Mouse (Mus musculus): ENCODE data around the gene Cdca4.
"Not testable (repeated sequence)": the region's sequence is repeated elsewhere in the genome, so short reads cannot be mapped to it uniquely, and the experiment has no call there.

Cdca4 gene

GRCm38 (mm10) chr12:112822676-112823075, 6.5 kb downstream of the Cdca4 start:
- DNase-seq (ENCODE audit: low read depth), result no peak

- no peak for DNase-seq (ENCODE audit: low read depth)
Measured at GRCm38 (mm10) chr12:112821974-112822373, 7.2 kb downstream of the Cdca4 start.

GRCm38 (mm10) chr12:112821216-112821615, 8.0 kb downstream of the Cdca4 start:
- DNase-seq (ENCODE audit: low read depth), result no peak

- DNase-seq (ENCODE audit: low read depth), result no peak
Measured at GRCm38 (mm10) chr12:112820401-112820999, 8.7 kb downstream of the Cdca4 start.

GRCm38 (mm10) chr12:112819057-112819662, 10.1 kb downstream of the Cdca4 start:
- DNase-seq (ENCODE audit: low read depth), result no peak

- DNase-seq (ENCODE audit: low read depth), result not testable (repeated sequence)
Measured at GRCm38 (mm10) chr12:112816866-112817265, 12.4 kb downstream of the Cdca4 start.

- DNase-seq (ENCODE audit: low read depth), result peak; percentile 79
Measured at GRCm38 (mm10) chr12:112816294-112816693, 12.9 kb downstream of the Cdca4 start.

- no peak for DNase-seq (ENCODE audit: low read depth)
Measured at GRCm38 (mm10) chr12:112814682-112815470, 14.3 kb downstream of the Cdca4 start.

- DNase-seq (ENCODE audit: low read depth), result no peak
Measured at GRCm38 (mm10) chr12:112813370-112813769, 15.9 kb downstream of the Cdca4 start.

- peak; percentile 10 for DNase-seq (ENCODE audit: low read depth)
Measured at GRCm38 (mm10) chr12:112810092-112810885, 18.9 kb downstream of the Cdca4 start.

- peak; percentile 43 for DNase-seq (ENCODE audit: low read depth)
Measured at GRCm38 (mm10) chr12:112809641-112810040, 19.6 kb downstream of the Cdca4 start.

- peak; percentile 96 for DNase-seq (ENCODE audit: low read depth)
Measured at GRCm38 (mm10) chr12:112808587-112809364, 20.4 kb downstream of the Cdca4 start, which contains the start of gene Clba1. TSS of gene Clba1 (plus strand) at chr12:112808937.

GRCm38 (mm10) chr12:112808212-112808586, 21.0 kb downstream of the Cdca4 start:
- DNase-seq (ENCODE audit: low read depth), result no peak

GRCm38 (mm10) chr12:112807796-112808195, 21.4 kb downstream of the Cdca4 start:
- DNase-seq (ENCODE audit: low read depth), result peak; percentile 9

- peak; percentile 12 for DNase-seq (ENCODE audit: low read depth)
Measured at GRCm38 (mm10) chr12:112806044-112806443, 23.2 kb downstream of the Cdca4 start.

- no peak for DNase-seq (ENCODE audit: low read depth)
Measured at GRCm38 (mm10) chr12:112804046-112804445, 25.2 kb downstream of the Cdca4 start.

GRCm38 (mm10) chr12:112802917-112803316, 26.3 kb downstream of the Cdca4 start:
- DNase-seq (ENCODE audit: low read depth), result peak; percentile 17

- peak; percentile 34 for DNase-seq (ENCODE audit: low read depth)
Measured at GRCm38 (mm10) chr12:112801864-112802846, 27.1 kb downstream of the Cdca4 start, which contains the start of gene Ahnak2. TSS of gene Ahnak2 (minus strand) at chr12:112802657.

- DNase-seq (ENCODE audit: low read depth), result peak; percentile 91
Measured at GRCm38 (mm10) chr12:112800476-112800875, 28.7 kb downstream of the Cdca4 start.
